Mouse (Mus musculus): ENCODE data around the gene Adprhl2. TPM values are rescaled to one million over a fixed set of nuclear protein-coding genes. Genes with fewer than 3 reads are reported as not detected.

Adprhl2 gene
- polyA plus RNA-seq (2014; fragmentation: Nextera tagmentation; extraction: Ambion mirVana) = 52.7 and 56.8 TPM in 2 replicates

- WGBS = under 1% methylated on average over 76 of the region's 80 CpGs
- DNase-seq (ENCODE audit: low spot score) (peak; percentile 99), ATAC-seq (ENCODE audit: insufficient read depth, low FRiP score, low TSS enrichment) (peak; percentile 76)
- H3K9me3 ChIP-seq (ENCODE audit: control insufficient read depth, low read length) = no peaks in the 10 kb centered on the region
- H3K9ac ChIP-seq (ENCODE audit: low read length) = peak within 1 kb of the TSS; percentile 72
- peaks cover 10% of the 10 kb centered on the region for H3K36me3 ChIP-seq (ENCODE audit: control insufficient read depth, insufficient read depth, low read length)
- peaks cover 19% of the 10 kb centered on the region for H3K27me3 ChIP-seq (ENCODE audit: control insufficient read depth, insufficient read depth, low read length)
- peak within 1 kb of the TSS; percentile 67 for H3K4me2 ChIP-seq (ENCODE audit: low read depth)
- peaks cover 7% of the 10 kb centered on the region; the same call in 1 of the 2 replicates for H3K4me1 ChIP-seq (ENCODE audit: control insufficient read depth, insufficient read depth, low read length)
- H3K4me3 ChIP-seq (ENCODE audit: low read depth, low read length) = peak within 1 kb of the TSS; percentile 65
- H3K27ac ChIP-seq (ENCODE audit: low read depth, low read length) = peak within 1 kb of the TSS; percentile 40; the same call in 1 of the 2 replicates
Observed at GRCm38 (mm10) chr4:126321111-126321853, at the start of gene Adprhl2. Adprhl2 (minus strand) TSS chr4:126321703.

DNA sequence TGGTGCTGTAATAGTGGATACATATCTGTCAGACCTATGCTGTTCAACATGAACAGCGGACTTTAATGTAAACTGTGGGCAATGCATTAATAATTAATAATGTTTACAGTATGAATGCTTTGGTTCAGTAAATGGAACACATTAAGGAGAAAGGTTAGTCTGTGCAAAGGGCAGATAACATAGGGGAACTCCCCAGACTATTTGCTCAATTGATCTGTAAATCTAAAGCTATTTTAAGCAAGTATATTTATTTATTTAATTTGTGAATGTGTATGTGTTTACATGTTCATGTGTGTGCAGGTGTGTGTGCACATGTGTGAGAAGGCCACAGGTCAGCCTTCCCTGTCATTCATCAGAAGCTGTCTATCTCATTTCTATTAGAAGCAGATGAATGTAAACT is 38.6 kb upstream of the Adprhl2 start:
- 92% methylated on average over 1 of the region's 1 CpGs for WGBS
- Histone ChIP-seq H3K9ac (ENCODE audit: low read length) (no peak overlapping the region), H3K4me1 (ENCODE audit: control insufficient read depth, insufficient read depth, low read length) (no peaks in the 10 kb centered on the region), H3K36me3 (ENCODE audit: control insufficient read depth, insufficient read depth, low read length) (peaks cover 4% of the 10 kb centered on the region; the same call in 1 of the 2 replicates), H3K27ac (ENCODE audit: low read depth, low read length) (no peak overlapping the region), H3K9me3 (ENCODE audit: control insufficient read depth, low read length) (no peaks in the 10 kb centered on the region), H3K4me3 (ENCODE audit: low read depth, low read length) (no peak overlapping the region), H3K27me3 (ENCODE audit: control insufficient read depth, insufficient read depth, low read length) (no peaks in the 10 kb centered on the region), H3K4me2 (ENCODE audit: low read depth) (no peak overlapping the region)
- DNase-seq (ENCODE audit: low spot score) (no peak), ATAC-seq (ENCODE audit: insufficient read depth, low FRiP score, low TSS enrichment) (no peak)

DNA sequence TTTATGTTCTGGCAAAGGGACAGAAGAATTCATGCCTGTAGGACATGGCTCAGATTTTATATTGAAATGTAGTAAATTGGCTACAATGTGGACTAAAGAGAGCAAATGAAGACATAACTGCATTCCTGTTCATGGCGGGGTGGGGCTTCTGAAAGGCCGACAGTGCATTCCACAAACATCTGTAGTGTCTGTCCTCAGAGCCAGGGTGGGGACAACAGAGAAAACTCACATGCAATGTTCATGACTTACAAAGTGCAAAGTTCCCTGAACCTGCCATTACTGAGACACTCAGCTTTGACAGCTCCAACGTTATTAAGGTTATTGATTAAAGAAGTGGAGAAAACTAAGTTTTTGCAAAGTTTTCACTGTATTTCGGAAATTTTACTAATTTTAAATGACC is 21.9 kb upstream of the Adprhl2 start:
- Histone ChIP-seq H3K36me3 (ENCODE audit: control insufficient read depth, insufficient read depth, low read length) (peaks cover 2% of the 10 kb centered on the region; the same call in 1 of the 2 replicates), H3K27ac (ENCODE audit: low read depth, low read length) (no peak overlapping the region), H3K9me3 (ENCODE audit: control insufficient read depth, low read length) (no peaks in the 10 kb centered on the region), H3K9ac (ENCODE audit: low read length) (no peak overlapping the region), H3K27me3 (ENCODE audit: control insufficient read depth, insufficient read depth, low read length) (no peaks in the 10 kb centered on the region), H3K4me1 (ENCODE audit: control insufficient read depth, insufficient read depth, low read length) (0 out of 2 replicates have a peak, but pooled peaks cover 3% of the 10 kb centered on the region), H3K4me2 (ENCODE audit: low read depth) (no peak overlapping the region), H3K4me3 (ENCODE audit: low read depth, low read length) (no peak overlapping the region)
- no peak for ATAC-seq (ENCODE audit: insufficient read depth, low FRiP score, low TSS enrichment)
- DNase-seq (ENCODE audit: low spot score) = no peak
- WGBS = 85% methylated on average over 4 of the region's 4 CpGs

DNA sequence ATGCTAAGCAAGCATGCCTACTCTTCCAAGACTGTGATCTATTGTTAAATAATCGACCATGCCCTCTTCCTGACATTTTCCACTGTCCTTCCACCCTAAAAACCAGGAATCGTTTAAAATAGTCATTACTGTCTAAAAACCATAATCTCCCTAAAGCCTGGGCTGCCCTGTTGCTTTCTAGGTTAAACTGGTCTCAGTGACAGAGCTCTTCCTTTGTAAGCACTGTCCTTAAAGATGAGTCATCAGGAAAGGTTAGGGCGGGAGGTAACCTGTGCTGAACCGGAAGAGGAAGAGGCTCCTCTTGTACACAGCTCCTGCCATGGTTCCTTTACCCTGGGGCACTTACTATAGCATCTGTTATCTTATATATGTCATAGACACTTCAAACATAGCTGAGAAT is 18.0 kb upstream of the Adprhl2 start:
- Histone ChIP-seq H3K9me3 (ENCODE audit: control insufficient read depth, low read length) (no peaks in the 10 kb centered on the region), H3K36me3 (ENCODE audit: control insufficient read depth, insufficient read depth, low read length) (no peaks in the 10 kb centered on the region), H3K27ac (ENCODE audit: low read depth, low read length) (no peak overlapping the region), H3K27me3 (ENCODE audit: control insufficient read depth, insufficient read depth, low read length) (no peaks in the 10 kb centered on the region), H3K4me2 (ENCODE audit: low read depth) (no peak overlapping the region), H3K4me3 (ENCODE audit: low read depth, low read length) (no peak overlapping the region), H3K9ac (ENCODE audit: low read length) (no peak overlapping the region), H3K4me1 (ENCODE audit: control insufficient read depth, insufficient read depth, low read length) (0 out of 2 replicates have a peak, but pooled peaks cover 3% of the 10 kb centered on the region)
- ATAC-seq (ENCODE audit: insufficient read depth, low FRiP score, low TSS enrichment) = no peak
- WGBS = 65% methylated on average over 4 of the region's 4 CpGs
- no peak for DNase-seq (ENCODE audit: low spot score)

- no peak overlapping the region for H3K4me2 ChIP-seq (ENCODE audit: low read depth)
- ATAC-seq (ENCODE audit: insufficient read depth, low FRiP score, low TSS enrichment) = no peak
- no peak overlapping the region for H3K9ac ChIP-seq (ENCODE audit: low read length)
- H3K27ac ChIP-seq (ENCODE audit: low read depth, low read length) = no peak overlapping the region
- H3K4me3 ChIP-seq (ENCODE audit: low read depth, low read length) = no peak overlapping the region
- H3K36me3 ChIP-seq (ENCODE audit: control insufficient read depth, insufficient read depth, low read length) = no peaks in the 10 kb centered on the region
- no peaks in the 10 kb centered on the region for H3K9me3 ChIP-seq (ENCODE audit: control insufficient read depth, low read length)
- 49% methylated on average over 3 of the region's 3 CpGs for WGBS
- no peak for DNase-seq (ENCODE audit: low spot score)
- no peaks in the 10 kb centered on the region for H3K4me1 ChIP-seq (ENCODE audit: control insufficient read depth, insufficient read depth, low read length)
- no peaks in the 10 kb centered on the region for H3K27me3 ChIP-seq (ENCODE audit: control insufficient read depth, insufficient read depth, low read length)
Observed at GRCm38 (mm10) chr4:126332358-126332757, 10.9 kb upstream of the Adprhl2 start.

GRCm38 (mm10) chr4:126331751-126332150 is 10.2 kb upstream of the Adprhl2 start:
- no peak overlapping the region for H3K4me2 ChIP-seq (ENCODE audit: low read depth)
- ATAC-seq (ENCODE audit: insufficient read depth, low FRiP score, low TSS enrichment) = no peak
- H3K36me3 ChIP-seq (ENCODE audit: control insufficient read depth, insufficient read depth, low read length) = no peaks in the 10 kb centered on the region
- H3K9me3 ChIP-seq (ENCODE audit: control insufficient read depth, low read length) = no peaks in the 10 kb centered on the region
- H3K27me3 ChIP-seq (ENCODE audit: control insufficient read depth, insufficient read depth, low read length) = no peaks in the 10 kb centered on the region
- H3K27ac ChIP-seq (ENCODE audit: low read depth, low read length) = no peak overlapping the region
- no peaks in the 10 kb centered on the region for H3K4me1 ChIP-seq (ENCODE audit: control insufficient read depth, insufficient read depth, low read length)
- DNase-seq (ENCODE audit: low spot score) = no peak
- H3K9ac ChIP-seq (ENCODE audit: low read length) = no peak overlapping the region
- WGBS = 65% methylated on average over 1 of the region's 1 CpGs
- H3K4me3 ChIP-seq (ENCODE audit: low read depth, low read length) = no peak overlapping the region

DNA sequence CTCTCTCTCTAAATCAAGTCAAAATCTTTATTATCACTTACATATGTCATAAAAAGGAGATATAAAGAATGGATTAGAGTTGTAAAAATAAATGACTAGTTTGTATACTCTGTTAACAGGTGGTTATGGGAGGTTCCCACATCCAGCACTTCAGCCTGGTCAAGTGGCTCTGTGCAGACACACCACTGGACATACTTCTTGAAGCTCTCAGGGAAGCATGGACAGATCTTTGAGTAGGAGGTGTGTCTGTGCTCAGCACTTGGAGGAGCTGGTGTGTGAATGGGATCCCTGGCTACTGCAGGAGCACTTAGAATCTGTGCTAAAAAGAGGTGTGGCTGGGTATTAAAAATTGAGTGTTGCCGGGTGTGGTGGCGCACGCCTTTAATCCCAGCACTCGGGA is 8.8 kb upstream of the Adprhl2 start:
- H3K4me2 ChIP-seq (ENCODE audit: low read depth) = no peak overlapping the region
- no peak for DNase-seq (ENCODE audit: low spot score)

DNA sequence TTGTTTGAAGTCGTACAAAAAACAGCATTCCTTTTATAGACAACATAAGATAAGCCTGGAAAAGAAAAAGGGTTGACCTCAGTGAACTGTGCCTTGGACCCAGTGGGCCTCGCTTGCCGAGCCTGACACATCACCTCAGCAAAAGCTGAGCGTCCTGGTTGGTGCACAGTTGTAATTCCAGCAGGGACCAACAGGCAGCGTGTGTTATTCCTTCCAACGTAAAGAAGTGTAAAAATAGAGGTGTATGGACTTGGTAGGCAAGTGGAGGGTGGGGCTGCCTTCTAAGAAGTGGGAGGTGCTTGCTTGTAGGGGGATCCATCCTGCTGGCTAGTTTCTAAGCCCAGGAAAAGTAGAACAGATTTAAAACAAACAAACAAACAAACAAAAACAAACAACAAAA is 4.5 kb upstream of the Adprhl2 start:
- Histone ChIP-seq H3K27me3 (ENCODE audit: control insufficient read depth, insufficient read depth, low read length) (peaks cover 19% of the 10 kb centered on the region), H3K27ac (ENCODE audit: low read depth, low read length) (no peak overlapping the region), H3K4me1 (ENCODE audit: control insufficient read depth, insufficient read depth, low read length) (no peaks in the 10 kb centered on the region), H3K36me3 (ENCODE audit: control insufficient read depth, insufficient read depth, low read length) (no peaks in the 10 kb centered on the region), H3K9me3 (ENCODE audit: control insufficient read depth, low read length) (no peaks in the 10 kb centered on the region), H3K4me3 (ENCODE audit: low read depth, low read length) (no peak overlapping the region), H3K4me2 (ENCODE audit: low read depth) (no peak overlapping the region), H3K9ac (ENCODE audit: low read length) (no peak overlapping the region)
- no peak for ATAC-seq (ENCODE audit: insufficient read depth, low FRiP score, low TSS enrichment)
- 29% methylated on average over 6 of the region's 6 CpGs for WGBS
- DNase-seq (ENCODE audit: low spot score) = no peak

More for the DNA sequence above, 8.8 kb upstream of the Adprhl2 start:
- Histone ChIP-seq H3K4me1 (ENCODE audit: control insufficient read depth, insufficient read depth, low read length) (no peaks in the 10 kb centered on the region), H3K27me3 (ENCODE audit: control insufficient read depth, insufficient read depth, low read length) (peaks cover 7% of the 10 kb centered on the region; the same call in 1 of the 2 replicates), H3K9me3 (ENCODE audit: control insufficient read depth, low read length) (no peaks in the 10 kb centered on the region), H3K4me3 (ENCODE audit: low read depth, low read length) (no peak overlapping the region), H3K27ac (ENCODE audit: low read depth, low read length) (no peak overlapping the region), H3K9ac (ENCODE audit: low read length) (no peak overlapping the region), H3K36me3 (ENCODE audit: control insufficient read depth, insufficient read depth, low read length) (no peaks in the 10 kb centered on the region)
- ATAC-seq (ENCODE audit: insufficient read depth, low FRiP score, low TSS enrichment) = no peak
- 91% methylated on average over 4 of the region's 4 CpGs for WGBS

DNA sequence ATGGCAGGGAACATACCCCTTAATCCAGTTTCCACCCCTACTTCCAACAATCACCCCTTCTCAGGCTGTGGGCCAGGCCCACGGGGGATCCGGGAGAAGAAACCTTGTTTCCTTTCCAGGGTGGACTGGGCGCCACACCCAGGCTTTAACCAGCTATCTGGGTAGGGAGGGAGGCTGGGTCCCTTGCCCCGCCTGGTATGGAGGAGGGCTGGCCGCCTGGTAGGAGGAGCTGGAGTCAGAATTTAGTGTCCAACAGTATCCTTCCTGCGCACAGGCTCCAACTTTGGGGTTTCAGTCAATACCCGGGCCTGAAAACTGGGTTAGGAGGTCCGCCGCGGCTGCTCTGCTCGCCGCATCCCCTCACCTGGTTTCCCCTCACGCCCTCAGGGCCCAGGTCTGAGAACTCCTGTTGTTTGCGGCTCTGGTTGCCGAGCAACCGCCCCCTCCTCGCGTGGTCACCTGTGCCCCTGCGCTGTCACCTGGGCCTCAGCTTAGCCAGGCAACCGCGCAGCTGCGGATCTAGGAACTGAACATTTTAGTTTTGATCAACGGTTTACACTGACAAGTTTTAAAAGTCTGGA is 3.9 kb upstream of the Adprhl2 start, which contains the start of gene Tekt2:
Tekt2 (minus strand) TSS at position 408 of the 581 bp plus-strand sequence.
- H3K4me1 ChIP-seq (ENCODE audit: control insufficient read depth, insufficient read depth, low read length) = peaks cover 5% of the 10 kb centered on the region; the same call in 1 of the 2 replicates
- DNase-seq (ENCODE audit: low spot score) = no peak
- H3K36me3 ChIP-seq (ENCODE audit: control insufficient read depth, insufficient read depth, low read length) = no peaks in the 10 kb centered on the region
- ATAC-seq (ENCODE audit: insufficient read depth, low FRiP score, low TSS enrichment) = no peak
- WGBS = 9% methylated on average over 23 of the region's 23 CpGs
- no peak within 1 kb of the TSS for H3K9ac ChIP-seq (ENCODE audit: low read length)
- H3K27me3 ChIP-seq (ENCODE audit: control insufficient read depth, insufficient read depth, low read length) = peaks cover 19% of the 10 kb centered on the region
- no peak within 1 kb of the TSS for H3K4me3 ChIP-seq (ENCODE audit: low read depth, low read length)
- no peaks in the 10 kb centered on the region for H3K9me3 ChIP-seq (ENCODE audit: control insufficient read depth, low read length)
- H3K27ac ChIP-seq (ENCODE audit: low read depth, low read length) = no peak within 1 kb of the TSS
- no peak within 1 kb of the TSS for H3K4me2 ChIP-seq (ENCODE audit: low read depth)
